Mouse (Mus musculus): ENCODE results near the gene Oas1h. TPM values are rescaled to one million over a fixed set of nuclear protein-coding genes. Genes with fewer than 3 reads are reported as not detected.
A peak's percentile ranks its signal among the peaks of the same experiment; 100 is the strongest.

Oas1h gene
- total RNA-seq, 1 experiment: not detected

- DNase-seq (ENCODE audit: low read depth, low spot score): no peak
- in situ Hi-C loops (cut with MboI; ENCODE audit: low sequenced_read_pairs in 2 of 2, unreplicated experiment in 2 of 2): no loop called here
Measured at GRCm38 (mm10) chr5:120847067-120847466, 14.2 kb upstream of the Oas1h start, which contains the start of gene Oas1f. Oas1f (plus strand) TSS chr5:120847367.

GRCm38 (mm10) chr5:120849601-120850136, 11.6 kb upstream of the Oas1h start:
- H3K9ac ChIP-seq (ENCODE audit: insufficient read depth, low read depth, low read length, poor library complexity, severe bottlenecking): no peak overlapping the region
- no peak overlapping the region for H3K4me3 ChIP-seq (ENCODE audit: insufficient read depth in 1 of 2, low read depth in 1 of 2, low read length in 2 of 2, poor library complexity in 1 of 2, severe bottlenecking in 1 of 2)
- in situ Hi-C loops (cut with MboI; ENCODE audit: low sequenced_read_pairs in 2 of 2, unreplicated experiment in 2 of 2): no loop called here
- DNase-seq (ENCODE audit: low read depth, low spot score): peak; percentile 74
- H3K4me1 ChIP-seq (ENCODE audit: control insufficient read depth in 2 of 2, insufficient read depth in 2 of 2, low read length in 2 of 2, poor library complexity in 1 of 2): peaks cover 3 to 7% of the 10 kb centered on the region in 2 experiments
- H3K27ac ChIP-seq (ENCODE audit: insufficient read depth, low read depth, low read length, poor library complexity, severe bottlenecking): no peak overlapping the region
- H3K36me3 ChIP-seq (ENCODE audit: control insufficient read depth, insufficient read depth, low read length, poor library complexity, severe bottlenecking): no peaks in the 10 kb centered on the region
- no peak for TF ChIP-seq HCFC1 (IDR thresholded peaks at IDR 0.05; ENCODE audit: borderline replicate concordance, insufficient read depth, low read length)
- no peak for TF ChIP-seq CHD2 (IDR thresholded peaks at IDR 0.05; ENCODE audit: low read depth, low read length)
- no peaks in the 10 kb centered on the region for H3K9me3 ChIP-seq (ENCODE audit: control insufficient read depth, insufficient read depth, low read depth, low read length)

More at GRCm38 (mm10) chr5:120847067-120847466, 14.2 kb upstream of the Oas1h start, which contains the start of gene Oas1f:
- H3K4me1 ChIP-seq (ENCODE audit: control insufficient read depth in 2 of 2, insufficient read depth in 2 of 2, low read length in 2 of 2, poor library complexity in 1 of 2): 0 out of 4 replicates have a peak, but pooled peaks cover 0 to 1% of the 10 kb centered on the region in 2 experiments
- no peaks in the 10 kb centered on the region for H3K9me3 ChIP-seq (ENCODE audit: control insufficient read depth, insufficient read depth, low read depth, low read length)
- H3K9ac ChIP-seq (ENCODE audit: insufficient read depth, low read depth, low read length, poor library complexity, severe bottlenecking): no peak within 1 kb of the TSS
- H3K27ac ChIP-seq (ENCODE audit: insufficient read depth, low read depth, low read length, poor library complexity, severe bottlenecking): no peak within 1 kb of the TSS
- no peak within 1 kb of the TSS for H3K4me3 ChIP-seq (ENCODE audit: insufficient read depth in 1 of 2, low read depth in 1 of 2, low read length in 2 of 2, poor library complexity in 1 of 2, severe bottlenecking in 1 of 2)
- no peaks in the 10 kb centered on the region for H3K36me3 ChIP-seq (ENCODE audit: control insufficient read depth, insufficient read depth, low read length, poor library complexity, severe bottlenecking)
- no peak for TF ChIP-seq HCFC1 (IDR thresholded peaks at IDR 0.05; ENCODE audit: borderline replicate concordance, insufficient read depth, low read length)
- TF ChIP-seq CHD2 (IDR thresholded peaks at IDR 0.05; ENCODE audit: low read depth, low read length): no peak
- TF ChIP-seq ZNF384 (IDR thresholded peaks at IDR 0.05; ENCODE audit: low read depth, low read length): no peak
- no peak for TF ChIP-seq ZC3H11A (IDR thresholded peaks at IDR 0.05; ENCODE audit: borderline replicate concordance, low read depth, low read length)
- no peak for TF ChIP-seq MAFK (IDR thresholded peaks at IDR 0.05; ENCODE audit: insufficient read depth, low read depth, low read length)

- H3K4me1 ChIP-seq (ENCODE audit: control insufficient read depth in 2 of 2, insufficient read depth in 2 of 2, low read length in 2 of 2, poor library complexity in 1 of 2): peaks cover 0 to 9% of the 10 kb centered on the region in 2 experiments; a peak in 2 of 4 replicates
- DNase-seq (ENCODE audit: low read depth, low spot score): no peak
- TF ChIP-seq HCFC1 (IDR thresholded peaks at IDR 0.05; ENCODE audit: borderline replicate concordance, insufficient read depth, low read length): no peak
- TF ChIP-seq ZC3H11A (IDR thresholded peaks at IDR 0.05; ENCODE audit: borderline replicate concordance, low read depth, low read length): no peak
- TF ChIP-seq CHD2 (IDR thresholded peaks at IDR 0.05; ENCODE audit: low read depth, low read length): no peak
- TF ChIP-seq MAFK (IDR thresholded peaks at IDR 0.05; ENCODE audit: insufficient read depth, low read depth, low read length): no peak
- TF ChIP-seq ZNF384 (IDR thresholded peaks at IDR 0.05; ENCODE audit: low read depth, low read length): no peak
- H3K9me3 ChIP-seq (ENCODE audit: control insufficient read depth, insufficient read depth, low read depth, low read length): no peaks in the 10 kb centered on the region
- in situ Hi-C loops (cut with MboI; ENCODE audit: low sequenced_read_pairs in 2 of 2, unreplicated experiment in 2 of 2): no loop called here
- no peak overlapping the region for H3K27ac ChIP-seq (ENCODE audit: insufficient read depth, low read depth, low read length, poor library complexity, severe bottlenecking)
- H3K9ac ChIP-seq (ENCODE audit: insufficient read depth, low read depth, low read length, poor library complexity, severe bottlenecking): no peak overlapping the region
- no peaks in the 10 kb centered on the region for H3K36me3 ChIP-seq (ENCODE audit: control insufficient read depth, insufficient read depth, low read length, poor library complexity, severe bottlenecking)
- H3K4me3 ChIP-seq (ENCODE audit: insufficient read depth in 1 of 2, low read depth in 1 of 2, low read length in 2 of 2, poor library complexity in 1 of 2, severe bottlenecking in 1 of 2): no peak overlapping the region
Measured at GRCm38 (mm10) chr5:120859241-120859640, 2.0 kb upstream of the Oas1h start.

- no peak overlapping the region for H3K4me3 ChIP-seq (ENCODE audit: insufficient read depth in 1 of 2, low read depth in 1 of 2, low read length in 2 of 2, poor library complexity in 1 of 2, severe bottlenecking in 1 of 2)
- peak; percentile 82 for DNase-seq (ENCODE audit: low read depth, low spot score)
- H3K36me3 ChIP-seq (ENCODE audit: control insufficient read depth, insufficient read depth, low read length, poor library complexity, severe bottlenecking): no peaks in the 10 kb centered on the region
- H3K9me3 ChIP-seq (ENCODE audit: control insufficient read depth, insufficient read depth, low read depth, low read length): no peaks in the 10 kb centered on the region
- no peaks in the 10 kb centered on the region for H3K4me1 ChIP-seq (ENCODE audit: control insufficient read depth in 2 of 2, insufficient read depth in 2 of 2, low read length in 2 of 2, poor library complexity in 1 of 2)
- in situ Hi-C loops (cut with MboI; ENCODE audit: low sequenced_read_pairs in 2 of 2, unreplicated experiment in 2 of 2): no loop called here
- no peak overlapping the region for H3K27ac ChIP-seq (ENCODE audit: insufficient read depth, low read depth, low read length, poor library complexity, severe bottlenecking)
- peak; percentile 64 for TF ChIP-seq ZC3H11A (IDR thresholded peaks at IDR 0.05; ENCODE audit: borderline replicate concordance, low read depth, low read length)
- TF ChIP-seq ZNF384 (IDR thresholded peaks at IDR 0.05; ENCODE audit: low read depth, low read length): no peak
- no peak overlapping the region for H3K9ac ChIP-seq (ENCODE audit: insufficient read depth, low read depth, low read length, poor library complexity, severe bottlenecking)
Measured at GRCm38 (mm10) chr5:120865336-120865860, 4.2 kb downstream of the Oas1h start.

All from ES-E14 (cell line).